Mouse (Mus musculus): ENCODE data around the gene Gm5426.

Gm5426 gene

DNA sequence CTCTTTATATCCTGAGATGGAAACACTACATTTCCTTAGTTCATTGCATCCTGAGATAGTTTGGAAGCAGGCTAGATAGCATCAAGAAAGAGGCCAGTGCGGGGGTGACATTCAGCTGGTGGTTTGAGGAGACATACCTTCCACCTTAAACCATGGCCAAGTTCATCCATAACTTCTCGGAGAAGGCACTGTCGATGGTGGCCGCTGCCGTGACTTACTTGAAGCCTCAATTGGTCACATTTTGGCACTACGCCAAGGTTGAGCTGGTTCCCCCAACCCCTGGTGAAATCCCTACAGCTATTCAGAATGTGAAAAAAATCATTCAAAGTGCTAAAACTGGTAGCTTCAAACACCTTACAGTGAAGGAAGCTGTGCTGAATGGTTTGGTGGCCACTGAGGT lies at the start of gene Gm5426:
Gene Gm5426, plus strand, starts transcription at position 153 of the 400 bp plus-strand sequence.
- in situ Hi-C loops (cut with MboI, MseI), result loop anchor here (25.0 kb wide), 1 partner anchor 1576 kb away; no protein-coding TSS in a partner anchor

DNA sequence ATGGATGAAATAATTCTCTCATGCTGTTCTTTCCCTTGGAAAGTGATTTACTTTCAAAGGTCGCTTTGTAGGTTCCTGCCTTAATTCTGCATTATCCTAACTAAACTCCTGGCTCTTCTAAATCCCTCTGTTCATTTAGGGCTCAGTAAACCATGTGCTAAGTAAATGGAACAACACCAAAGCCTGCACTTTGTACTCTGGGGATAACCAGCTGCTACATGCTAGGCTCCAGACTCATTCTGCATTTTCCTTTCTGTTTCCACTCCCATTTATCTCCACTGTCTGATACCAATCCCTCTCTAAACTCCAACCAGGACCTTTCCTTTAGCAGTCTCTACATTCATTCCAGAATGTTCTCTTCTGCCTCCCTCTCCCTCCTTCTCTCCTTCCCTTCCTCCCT lies 46.7 kb upstream of the Gm5426 start:
- in situ Hi-C loops (cut with MboI, MseI), result no loop called here

- in situ Hi-C loops (cut with MboI, MseI), result no loop called here
These were observed 46.0 kb upstream of the Gm5426 start for GRCm38 (mm10) chr10:96090388-96090787.

DNA sequence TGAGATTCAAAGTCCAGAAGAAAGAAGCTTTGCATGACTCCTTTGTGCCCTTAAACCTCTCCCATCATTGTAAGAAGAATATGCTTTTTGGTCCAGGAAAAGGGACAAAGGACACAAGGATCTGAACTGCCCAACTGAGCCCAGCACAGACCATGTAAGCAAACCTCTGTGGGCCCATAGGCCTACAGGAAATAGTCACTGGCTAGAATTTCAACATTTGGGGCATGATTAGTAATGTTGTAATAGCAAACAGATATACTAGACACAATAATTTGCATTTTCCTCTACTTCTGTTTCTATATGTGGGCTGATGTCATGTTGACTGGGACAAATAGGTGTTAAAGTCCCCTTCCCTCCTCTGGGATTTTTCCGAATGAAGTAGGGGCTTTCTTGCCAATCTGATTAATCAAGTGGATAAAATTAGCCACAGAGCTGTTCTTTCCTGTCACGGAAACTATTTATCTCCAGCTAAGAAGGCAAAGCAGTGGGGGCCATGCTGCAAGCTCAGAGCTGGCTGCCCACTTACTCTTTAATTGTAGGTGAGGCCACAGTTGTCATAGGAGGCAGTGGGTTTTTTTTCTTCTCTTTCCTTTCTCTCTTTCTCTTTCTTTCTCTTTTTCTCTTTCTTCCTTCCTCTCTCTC lies 42.4 kb upstream of the Gm5426 start:
- in situ Hi-C loops (cut with MboI, MseI), result no loop called here

- in situ Hi-C loops (cut with MboI, MseI), result no loop called here
These were observed 41.8 kb upstream of the Gm5426 start for GRCm38 (mm10) chr10:96094559-96094958.

DNA sequence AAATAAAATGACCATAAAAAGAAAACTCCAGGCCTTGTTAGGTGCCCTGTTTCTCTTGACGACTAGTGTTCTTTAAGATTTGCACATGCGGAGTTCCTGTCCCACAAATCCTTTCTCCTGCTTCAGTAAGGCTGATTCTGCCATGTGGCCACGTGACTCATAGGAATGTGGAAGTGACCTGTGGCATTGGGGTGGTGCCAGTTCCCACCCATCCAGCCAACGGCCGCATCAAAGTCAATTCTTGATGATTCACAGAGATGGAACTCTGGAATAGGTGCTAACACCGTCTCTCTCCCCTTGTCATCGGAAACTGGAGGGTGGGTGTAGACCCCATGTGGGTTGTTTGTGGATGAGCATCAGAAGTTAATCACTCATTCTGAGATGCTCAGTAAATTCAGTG lies 39.7 kb upstream of the Gm5426 start:
- in situ Hi-C loops (cut with MboI, MseI), result no loop called here

GRCm38 (mm10) chr10:96101035-96101434 lies 35.4 kb upstream of the Gm5426 start:
- in situ Hi-C loops (cut with MboI, MseI), result no loop called here

- in situ Hi-C loops (cut with MboI, MseI), result no loop called here
These were observed 32.2 kb upstream of the Gm5426 start for GRCm38 (mm10) chr10:96104158-96104557.

DNA sequence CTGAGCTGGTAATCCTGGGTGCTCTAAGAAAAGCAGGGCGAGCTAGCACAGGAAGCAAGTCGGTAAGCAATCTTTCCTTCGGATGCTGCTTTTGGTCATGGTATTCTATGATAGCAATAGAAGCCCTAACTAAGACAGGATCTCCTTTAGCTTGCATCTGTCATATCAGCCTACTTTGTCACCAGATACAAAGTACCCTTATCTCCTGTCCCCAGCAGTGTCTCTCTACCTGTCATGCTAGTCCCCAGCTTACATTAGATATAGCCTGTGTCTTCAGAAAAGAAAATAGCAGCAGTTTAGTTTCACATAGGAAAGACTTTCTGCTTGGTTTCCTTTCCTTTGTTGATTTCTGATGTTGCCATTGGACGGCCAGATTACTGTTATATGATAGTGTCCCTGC lies 31.8 kb upstream of the Gm5426 start:
- in situ Hi-C loops (cut with MboI, MseI), result no loop called here

GRCm38 (mm10) chr10:96105124-96105523 lies 31.3 kb upstream of the Gm5426 start:
- in situ Hi-C loops (cut with MboI, MseI), result no loop called here

- in situ Hi-C loops (cut with MboI, MseI), result no loop called here
These were observed 29.3 kb upstream of the Gm5426 start for GRCm38 (mm10) chr10:96106972-96107720.

- in situ Hi-C loops (cut with MboI, MseI), result no loop called here
These were observed 28.6 kb upstream of the Gm5426 start for GRCm38 (mm10) chr10:96107825-96108224.

DNA sequence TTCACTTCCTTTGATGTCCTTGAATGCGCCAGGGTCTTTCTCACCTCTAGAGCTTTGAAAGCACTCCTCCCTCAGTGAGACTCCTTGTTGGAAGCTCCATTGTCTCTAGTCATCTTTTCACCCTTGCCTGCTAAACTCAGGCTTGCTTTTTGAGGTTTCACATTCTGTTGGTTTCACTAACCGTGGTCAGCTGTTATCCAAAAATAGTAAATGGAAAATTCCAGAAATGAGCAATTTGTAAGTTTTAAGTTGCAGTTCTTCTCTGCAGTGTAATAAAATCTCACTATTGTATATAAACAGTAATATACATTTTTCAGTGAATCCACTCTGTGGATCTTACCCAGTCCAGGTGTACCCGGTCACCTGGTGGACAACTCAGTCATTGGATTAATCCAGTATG lies 21.1 kb upstream of the Gm5426 start:
- in situ Hi-C loops (cut with MboI, MseI), result no loop called here

- in situ Hi-C loops (cut with MboI, MseI), result no loop called here
These were observed 15.6 kb upstream of the Gm5426 start for GRCm38 (mm10) chr10:96120821-96121220.

DNA sequence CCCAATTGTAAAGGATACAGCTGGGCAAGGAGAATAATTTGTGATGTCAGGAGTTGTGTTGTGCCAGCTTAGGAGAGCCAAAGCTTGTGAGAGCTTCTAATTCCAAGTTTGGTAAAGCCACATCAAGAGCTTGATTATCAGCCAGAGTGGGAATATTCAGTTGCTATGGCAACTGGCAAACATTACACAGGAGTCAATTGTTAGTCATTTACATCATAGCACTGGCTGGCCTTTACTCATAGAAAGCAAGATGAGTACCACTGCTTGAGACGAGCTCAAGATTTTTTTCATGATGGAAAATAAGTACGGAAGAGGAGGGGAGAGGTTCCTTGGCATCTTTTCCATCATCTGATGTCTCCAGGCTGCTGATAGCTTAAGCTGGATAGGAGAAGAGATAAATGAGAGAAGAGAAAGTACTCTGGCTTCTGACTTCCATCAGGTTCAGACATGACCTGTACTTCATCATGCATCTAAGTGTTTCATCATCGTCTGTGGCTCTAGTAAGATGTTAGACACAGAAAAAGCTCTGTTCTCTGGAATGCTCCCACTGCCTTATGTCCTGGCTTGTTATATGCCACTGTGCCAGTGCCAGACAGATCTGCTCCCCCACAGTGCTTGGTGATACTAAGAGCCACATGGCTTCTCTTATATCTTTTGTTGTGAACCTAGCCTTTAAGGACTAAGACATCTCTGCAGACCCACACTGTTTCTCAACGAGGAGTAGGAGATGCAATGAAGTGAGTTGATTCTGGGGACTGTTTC lies 15.0 kb upstream of the Gm5426 start:
- in situ Hi-C loops (cut with MboI, MseI), result no loop called here

- in situ Hi-C loops (cut with MboI, MseI), result no loop called here
These were observed 12.5 kb upstream of the Gm5426 start for GRCm38 (mm10) chr10:96123885-96124284.

DNA sequence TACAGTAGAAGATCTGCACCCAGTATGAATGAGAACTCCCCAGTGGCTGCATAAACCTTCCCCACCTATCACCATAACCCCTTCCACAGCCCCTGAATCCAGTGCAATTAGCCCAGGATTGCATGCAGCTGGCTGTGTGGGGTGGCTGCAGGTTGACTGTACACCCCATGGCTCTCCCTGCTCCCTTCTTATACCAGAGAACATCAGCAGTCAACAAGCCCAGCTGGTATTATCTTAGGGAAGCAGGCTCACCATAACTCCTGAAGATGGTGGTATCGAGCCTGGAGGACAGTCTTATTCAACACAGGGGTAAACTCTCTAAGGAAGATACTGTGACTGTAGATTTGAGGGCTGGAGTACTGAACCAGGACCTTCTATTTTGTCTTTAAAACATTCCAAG lies 12.1 kb upstream of the Gm5426 start:
- in situ Hi-C loops (cut with MboI, MseI), result no loop called here

- in situ Hi-C loops (cut with MboI, MseI), result loop anchor here (5.0 to 25.0 kb wide), 3 partner anchors 211 to 1586 kb away; no protein-coding TSS in a partner anchor
These were observed 10.5 kb upstream of the Gm5426 start for GRCm38 (mm10) chr10:96125771-96126454.

- in situ Hi-C loops (cut with MboI, MseI), result loop anchor here (5.0 to 25.0 kb wide), 3 partner anchors 208 to 1583 kb away; no protein-coding TSS in a partner anchor
These were observed 7.2 kb upstream of the Gm5426 start for GRCm38 (mm10) chr10:96129213-96129612.

GRCm38 (mm10) chr10:96130406-96130805 lies 6.0 kb upstream of the Gm5426 start:
- in situ Hi-C loops (cut with MboI, MseI), result loop anchor here (25.0 kb wide), 1 partner anchor 1582 kb away; no protein-coding TSS in a partner anchor

DNA sequence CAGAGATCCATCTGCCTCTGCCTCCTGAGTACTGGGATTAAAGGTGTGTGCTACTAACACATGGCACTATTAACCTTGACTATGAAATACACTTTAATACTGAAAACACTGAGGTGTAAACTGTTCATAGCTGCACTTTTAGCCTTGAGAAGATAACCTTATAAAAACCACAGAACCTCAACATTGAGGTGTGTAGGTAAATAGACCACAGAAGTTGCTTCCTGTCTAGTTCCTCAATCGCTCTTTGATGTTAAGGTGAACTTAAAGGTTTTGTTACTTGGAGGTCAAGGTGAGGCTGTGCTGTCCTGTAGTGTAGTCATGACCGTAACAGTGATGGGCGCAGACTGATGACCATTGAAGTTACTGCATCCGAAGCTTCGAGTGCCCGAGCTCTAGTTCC lies 5.3 kb upstream of the Gm5426 start:
- in situ Hi-C loops (cut with MboI, MseI), result loop anchor here (25.0 kb wide), 1 partner anchor 1581 kb away; no protein-coding TSS in a partner anchor
